Mouse (Mus musculus) frontal cortex, adult 2 months (tissue): ENCODE measurements around the gene Nabp2. TPM values are rescaled to one million over a fixed set of nuclear protein-coding genes. Genes with fewer than 3 reads are reported as not detected.

Source experiments
- DNase-seq, 2 experiments: peaks; one replicate each; pipeline ENCODE4 v3.0.0; 2022; ENCODE audit warnings: low spot score in 1 of 2; ENCODE audit errors: extremely low spot score in 1 of 2
- polyA plus RNA-seq: library from polyadenylated mRNA; depleted of rRNA; stranded (reverse); fragments of >200 nt; gene quantifications from 2 replicates; pipeline ENCODE4 v1.2.3, GENCODE M21; 2012; rRNA removed

Nabp2 gene
- polyA plus RNA-seq, 1 experiment, result 75.0 TPM

- no peak for DNase-seq
These were observed 43.3 kb downstream of the Nabp2 start for GRCm38 (mm10) chr10:128367899-128368401.

- DNase-seq, result peak in 1 of 2 experiments; percentile 71
These were observed 48.7 kb downstream of the Nabp2 start for GRCm38 (mm10) chr10:128362568-128362967.

GRCm38 (mm10) chr10:128361836-128362235, 49.5 kb downstream of the Nabp2 start:
- no peak for DNase-seq

GRCm38 (mm10) chr10:128359226-128359625, 52.1 kb downstream of the Nabp2 start:
- no peak for DNase-seq

GRCm38 (mm10) chr10:128358796-128359195, 52.5 kb downstream of the Nabp2 start:
- peak in 1 of 2 experiments; percentile 81 for DNase-seq

Other genes with a start within 250 kb of the Nabp2 start
- 19.1 and 20.1 TPM in 2 replicates for gene Rbms2, start 231.2 kb downstream of the Nabp2 start, polyA plus RNA-seq
- 37.6 and 39.4 TPM in 2 replicates for gene Gls2, start 217.0 kb downstream of the Nabp2 start, polyA plus RNA-seq
- 9.8 and 10.4 TPM in 2 replicates for gene Spryd4, start 199.7 kb downstream of the Nabp2 start, polyA plus RNA-seq
- gene Mip, start 185.7 kb downstream of the Nabp2 start, polyA plus RNA-seq, result not detected in 2 replicates
- 5.1 and 5.3 TPM in 2 replicates for gene Timeless, start 179.4 kb downstream of the Nabp2 start, polyA plus RNA-seq
- not detected in 2 replicates for gene Apon, start 157.4 kb downstream of the Nabp2 start, polyA plus RNA-seq
- gene Apof, start 142.8 kb downstream of the Nabp2 start, polyA plus RNA-seq, result 0.23 and 0.58 TPM in 2 replicates
- gene Stat2, start 140.9 kb downstream of the Nabp2 start, polyA plus RNA-seq, result 29.6 and 33.3 TPM in 2 replicates
- gene Il23a, start 112.7 kb downstream of the Nabp2 start, polyA plus RNA-seq, result 0.34 TPM in 2 replicates
- gene Pan2, start 108.2 kb downstream of the Nabp2 start, polyA plus RNA-seq, result 25.0 and 26.8 TPM in 2 replicates
- 64.4 and 65.1 TPM in 2 replicates for gene Cnpy2, start 89.0 kb downstream of the Nabp2 start, polyA plus RNA-seq
- 233 and 236 TPM in 2 replicates for gene Cs, start 73.8 kb downstream of the Nabp2 start, polyA plus RNA-seq
- gene Coq10a, start 42.5 kb downstream of the Nabp2 start, polyA plus RNA-seq, result 89.1 and 94.8 TPM in 2 replicates
- gene Ankrd52, start 34.4 kb downstream of the Nabp2 start, polyA plus RNA-seq, result 31.9 and 32.6 TPM in 2 replicates
- gene Slc39a5, start 10.3 kb downstream of the Nabp2 start, polyA plus RNA-seq, result 0.36 and 0.46 TPM in 2 replicates
- gene Rnf41, start 165 bp upstream of the Nabp2 start, polyA plus RNA-seq, result 75.5 and 76.2 TPM in 2 replicates
- 219 and 255 TPM in 2 replicates for gene Smarcc2, start 47.8 kb upstream of the Nabp2 start, polyA plus RNA-seq
- gene Myl6, start 82.7 kb upstream of the Nabp2 start, polyA plus RNA-seq, result 1,313 and 1,322 TPM in 2 replicates
- 24.7 and 27.5 TPM in 2 replicates for gene Myl6b, start 87.2 kb upstream of the Nabp2 start, polyA plus RNA-seq
- gene Esyt1, start 114.4 kb upstream of the Nabp2 start, polyA plus RNA-seq, result 8.3 and 9.8 TPM in 2 replicates
- 11.3 and 12.2 TPM in 2 replicates for gene Zc3h10, start 136.3 kb upstream of the Nabp2 start, polyA plus RNA-seq
- 1,933 and 2,601 TPM in 2 replicates for gene Rpl41, start 137.8 kb upstream of the Nabp2 start, polyA plus RNA-seq
- 72.3 and 78.6 TPM in 2 replicates for gene Pa2g4, start 154.5 kb upstream of the Nabp2 start, polyA plus RNA-seq
- 8.4 and 9.2 TPM in 2 replicates for gene Erbb3, start 178.2 kb upstream of the Nabp2 start, polyA plus RNA-seq
- gene Rps26, start 215.3 kb upstream of the Nabp2 start, polyA plus RNA-seq, result 396 and 476 TPM in 2 replicates
- gene Ikzf4, start 234.5 kb upstream of the Nabp2 start, polyA plus RNA-seq, result 11.1 and 11.6 TPM in 2 replicates